Mouse (Mus musculus): Measurements from ENCODE around the gene Gm43552.

- TF ChIP-seq CTCF (conservative IDR thresholded peaks at IDR 0.05; ENCODE audit: low read length): no peak
- no peak for TF ChIP-seq NANOG (IDR thresholded peaks at IDR 0.05; ENCODE audit: borderline replicate concordance, low read length)
- no peak for TF ChIP-seq POU5F1 (IDR thresholded peaks at IDR 0.05; ENCODE audit: borderline replicate concordance, low read length)
Measured at GRCm38 (mm10) chr5:65434471-65435362, 57.9 kb downstream of the Gm43552 start.
